Mouse (Mus musculus) bone marrow macrophage, adult 2 months (primary cell): ENCODE measurements around the gene Hinfp.

Experiments
- CTCF ChIP-seq: IDR thresholded peaks from 2 replicates; pipeline ENCODE4 v1.5.1; 2012; ENCODE audit warnings: low read depth, mild to moderate bottlenecking, low read length, moderate library complexity
- POLR2A ChIP-seq: IDR thresholded peaks from 2 replicates; pipeline ENCODE4 v1.6.1; 2012; ENCODE audit warnings: mild to moderate bottlenecking, low read depth, low read length, borderline replicate concordance

GRCm38 (mm10) chr9:44320799-44321133, 15.3 kb upstream of the Hinfp start:
- TF ChIP-seq CTCF (no peak), POLR2A (no peak)
